Mouse (Mus musculus): Measurements from ENCODE around the gene Rspo1.
"Not testable (repeated sequence)": the region's sequence is repeated elsewhere in the genome, so short reads cannot be mapped to it uniquely, and the experiment has no call there.

The Rspo1 gene

GRCm38 (mm10) chr4:124985671-124986602 lies at the start of gene Rspo1:
Rspo1 (plus strand) TSS chr4:124986430.
- no peak for DNase-seq (ENCODE audit: low spot score)

- peak; percentile 95 for DNase-seq (ENCODE audit: low spot score)
Observed at GRCm38 (mm10) chr4:124936613-124937471, 49.4 kb upstream of the Rspo1 start, which contains the start of gene 9930104L06Rik. 9930104L06Rik (plus strand) TSS chr4:124937048.

- not testable (repeated sequence) for DNase-seq (ENCODE audit: low spot score)
Observed at GRCm38 (mm10) chr4:124939211-124939610, 47.0 kb upstream of the Rspo1 start, which contains the start of gene Cdca8. Cdca8 (minus strand) TSS chr4:124939311.

GRCm38 (mm10) chr4:124943022-124943421 lies 43.2 kb upstream of the Rspo1 start:
- DNase-seq (ENCODE audit: low spot score): peak; percentile 86

- no peak for DNase-seq (ENCODE audit: low spot score)
Observed at GRCm38 (mm10) chr4:124943781-124944180, 42.4 kb upstream of the Rspo1 start.

GRCm38 (mm10) chr4:124944961-124945360 lies 41.3 kb upstream of the Rspo1 start:
- DNase-seq (ENCODE audit: low spot score): no peak

GRCm38 (mm10) chr4:124949488-124949887 lies 36.7 kb upstream of the Rspo1 start:
- DNase-seq (ENCODE audit: low spot score): no peak

GRCm38 (mm10) chr4:124950181-124951035 lies 35.8 kb upstream of the Rspo1 start:
- DNase-seq (ENCODE audit: low spot score): no peak

- no peak for DNase-seq (ENCODE audit: low spot score)
Observed at GRCm38 (mm10) chr4:124951036-124951433, 35.2 kb upstream of the Rspo1 start.

- DNase-seq (ENCODE audit: low spot score): no peak
Observed at GRCm38 (mm10) chr4:124953546-124953945, 32.7 kb upstream of the Rspo1 start.

GRCm38 (mm10) chr4:124957284-124957683 lies 28.9 kb upstream of the Rspo1 start:
- no peak for DNase-seq (ENCODE audit: low spot score)

- DNase-seq (ENCODE audit: low spot score): no peak
Observed at GRCm38 (mm10) chr4:124959062-124959461, 27.2 kb upstream of the Rspo1 start.

- DNase-seq (ENCODE audit: low spot score): no peak
Observed at GRCm38 (mm10) chr4:124960940-124961339, 25.3 kb upstream of the Rspo1 start.

- DNase-seq (ENCODE audit: low spot score): no peak
Observed at GRCm38 (mm10) chr4:124962576-124962975, 23.7 kb upstream of the Rspo1 start.

- no peak for DNase-seq (ENCODE audit: low spot score)
Observed at GRCm38 (mm10) chr4:124964912-124965599, 21.2 kb upstream of the Rspo1 start.

- DNase-seq (ENCODE audit: low spot score): no peak
Observed at GRCm38 (mm10) chr4:124968711-124969110, 17.5 kb upstream of the Rspo1 start.

- DNase-seq (ENCODE audit: low spot score): no peak
Observed at GRCm38 (mm10) chr4:124969219-124969848, 16.9 kb upstream of the Rspo1 start.

- no peak for DNase-seq (ENCODE audit: low spot score)
Observed at GRCm38 (mm10) chr4:124970194-124970593, 16.0 kb upstream of the Rspo1 start.

- DNase-seq (ENCODE audit: low spot score): no peak
Observed at GRCm38 (mm10) chr4:124970677-124971076, 15.6 kb upstream of the Rspo1 start.

- DNase-seq (ENCODE audit: low spot score): no peak
Observed at GRCm38 (mm10) chr4:124971094-124971493, 15.1 kb upstream of the Rspo1 start.
